26 mouse cellular contexts compared by ENCODE assay signal in the genomic region with DNA sequence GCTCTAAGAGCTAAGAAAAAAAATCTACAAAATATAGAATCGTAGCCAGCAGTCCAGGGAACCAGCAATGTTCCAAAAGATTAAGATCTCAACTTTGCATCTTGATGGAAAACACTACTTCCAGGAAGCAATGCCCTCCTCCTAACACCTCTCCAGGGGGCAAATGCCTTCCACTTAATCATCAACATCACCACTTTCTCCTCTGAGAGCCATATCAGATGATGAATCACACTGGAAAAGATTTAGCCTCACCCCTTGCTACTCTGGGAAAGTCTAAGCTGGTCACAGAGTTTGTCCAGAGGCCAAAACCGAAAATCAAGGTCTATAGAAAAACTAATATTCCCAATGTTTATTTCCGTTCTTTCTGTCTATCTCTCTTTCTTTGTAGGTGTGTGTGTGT.
"Had no signal": no experiment of that assay in that cellular context is flagged by ENCODE, and none has a peak within 500 bp of the region (broad histone marks: within the 10 kb centered on the region; RNA-seq: fewer than 3 reads in every experiment).

No protein-coding gene starts in this region.

- DNase-seq: gastrocnemius, adult 2 months; gastrocnemius, postnatal 14 days; gastrocnemius, postnatal 36 days; heart, adult 11 months; heart, adult 2 months; heart, postnatal 14 days; heart, postnatal 36 days; kidney, adult 11 months; kidney, adult 2 months; kidney, adult 9 months; kidney, postnatal 14 days; kidney, postnatal 36 days; layer of hippocampus, adult 9-11 months; layer of hippocampus, postnatal 36 days; liver; liver, embryonic 13.5 days; liver, postnatal 0 days had no signal

- ATAC-seq: hindbrain, postnatal 0 days; intestine, embryonic 16.5 days; liver, postnatal 0 days had no signal

- H3K27me3 ChIP-seq: heart, embryonic 13.5 days; heart, embryonic 15.5 days; hindbrain, embryonic 13.5 days; hindbrain, embryonic 15.5 days; kidney, embryonic 15.5 days; limb, embryonic 12.5 days; liver, embryonic 13.5 days; liver, embryonic 15.5 days had no signal
